Mouse (Mus musculus): Measurements from ENCODE around the gene Pla2r1. TPM values are rescaled to one million over a fixed set of nuclear protein-coding genes. Genes with fewer than 3 reads are reported as not detected.

Pla2r1 gene
- polyA plus RNA-seq, 1 experiment from 2014 or later: 0.19 TPM

GRCm38 (mm10) chr2:60540346-60540745 lies 12.8 kb downstream of the Pla2r1 start:
- H3K36me3 ChIP-seq (ENCODE audit: poor library complexity, severe bottlenecking): no peaks in the 10 kb centered on the region
- ATAC-seq: no peak
- H3K9ac ChIP-seq: no peak overlapping the region
- H3K4me3 ChIP-seq: no peak overlapping the region
- peaks cover 6% of the 10 kb centered on the region; the same call in 1 of the 2 replicates for H3K4me1 ChIP-seq
- WGBS: 94% methylated on average over 8 of the region's 8 CpGs
- H3K27ac ChIP-seq: no peak overlapping the region
- H3K4me2 ChIP-seq: no peak overlapping the region
- no peaks in the 10 kb centered on the region for H3K27me3 ChIP-seq
- H3K9me3 ChIP-seq (replicated peaks): no peaks in the 10 kb centered on the region

DNA sequence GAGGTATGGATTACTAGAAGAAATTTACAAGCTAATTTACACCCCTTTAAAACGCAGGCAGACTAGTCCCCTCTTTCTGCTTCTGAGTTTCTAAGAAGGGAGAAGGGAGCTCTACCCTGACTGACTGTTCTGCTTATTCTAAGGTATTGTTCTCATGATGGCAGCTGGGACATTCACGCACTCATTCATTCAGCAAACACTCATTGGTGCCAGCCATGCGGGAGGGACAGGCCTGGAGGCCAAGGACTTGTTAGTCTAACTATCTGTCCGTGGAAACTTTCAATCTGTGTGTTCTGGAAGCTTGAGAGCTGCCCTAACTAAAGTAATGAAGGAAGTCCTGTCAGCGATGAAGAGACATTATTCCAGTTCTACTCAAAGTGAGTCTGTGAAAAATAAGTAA lies 14.4 kb downstream of the Pla2r1 start:
- H3K9ac ChIP-seq: no peak overlapping the region
- H3K4me3 ChIP-seq: no peak overlapping the region

DNA sequence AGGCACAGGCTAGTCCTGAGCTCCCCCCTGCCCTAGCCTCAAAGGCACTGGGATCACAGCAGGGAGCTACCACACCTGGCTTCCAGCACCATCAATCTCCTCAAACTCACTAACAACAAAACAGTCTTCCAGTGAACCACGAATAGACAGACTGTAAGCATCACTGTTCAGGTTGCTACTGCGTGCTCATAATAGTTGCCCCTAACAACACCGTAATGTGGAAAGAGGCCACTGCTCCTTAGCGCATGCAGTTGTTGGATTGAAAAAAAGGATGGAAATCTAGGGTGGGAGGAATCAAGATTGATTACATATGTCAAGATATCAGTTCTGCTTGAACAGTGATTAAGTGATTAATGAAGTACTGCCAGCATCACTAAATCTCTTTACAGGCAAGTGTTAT lies 14.8 kb downstream of the Pla2r1 start:
- H3K4me3 ChIP-seq: no peak overlapping the region
- ATAC-seq: no peak
- H3K27ac ChIP-seq: no peak overlapping the region
- H3K9me3 ChIP-seq (replicated peaks): no peaks in the 10 kb centered on the region
- no peaks in the 10 kb centered on the region for H3K27me3 ChIP-seq
- no peak overlapping the region for H3K4me2 ChIP-seq
- H3K36me3 ChIP-seq (ENCODE audit: poor library complexity, severe bottlenecking): no peaks in the 10 kb centered on the region
- WGBS: 70% methylated on average over 4 of the region's 4 CpGs
- H3K4me1 ChIP-seq: no peaks in the 10 kb centered on the region
- H3K9ac ChIP-seq: no peak overlapping the region

More for the DNA sequence above, 14.4 kb downstream of the Pla2r1 start:
- Histone ChIP-seq H3K27me3 (no peaks in the 10 kb centered on the region), H3K4me1 (no peaks in the 10 kb centered on the region), H3K36me3 (ENCODE audit: poor library complexity, severe bottlenecking) (no peaks in the 10 kb centered on the region), H3K4me2 (no peak overlapping the region), H3K9me3 (replicated peaks) (no peaks in the 10 kb centered on the region), H3K27ac (no peak overlapping the region)
- 64% methylated on average over 5 of the region's 5 CpGs for WGBS
- ATAC-seq: no peak

GRCm38 (mm10) chr2:60534755-60535154 lies 18.4 kb downstream of the Pla2r1 start:
- H3K4me1 ChIP-seq: no peaks in the 10 kb centered on the region
- H3K9me3 ChIP-seq (replicated peaks): no peaks in the 10 kb centered on the region
- no peak overlapping the region; the same call in 1 of the 2 replicates for H3K27ac ChIP-seq
- no peak overlapping the region for H3K9ac ChIP-seq
- no peak overlapping the region for H3K4me3 ChIP-seq
- WGBS: 70% methylated on average over 8 of the region's 8 CpGs
- no peak for ATAC-seq
- no peaks in the 10 kb centered on the region for H3K36me3 ChIP-seq (ENCODE audit: poor library complexity, severe bottlenecking)
- H3K4me2 ChIP-seq: no peak overlapping the region
- no peaks in the 10 kb centered on the region for H3K27me3 ChIP-seq

DNA sequence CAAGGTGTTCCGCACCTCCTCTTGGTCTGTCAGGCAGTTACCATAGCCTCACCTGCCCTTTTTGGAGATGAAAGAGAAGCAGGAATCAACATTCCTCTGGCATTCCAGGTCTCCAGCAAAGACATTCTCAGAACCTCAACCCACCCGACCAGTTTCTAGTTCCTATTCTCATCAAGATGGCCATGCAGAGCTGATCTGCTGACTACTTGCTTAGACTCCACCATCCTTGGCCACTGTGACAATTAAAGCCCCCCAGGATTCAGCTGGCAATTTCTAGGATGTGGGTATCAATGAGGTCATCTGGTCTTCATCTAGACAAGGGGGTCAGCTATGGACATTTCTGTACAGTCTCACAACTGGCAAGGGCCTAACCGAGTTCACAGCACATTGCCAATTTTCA lies 20.1 kb downstream of the Pla2r1 start:
- no peak for ATAC-seq
- Histone ChIP-seq H3K9ac (no peak overlapping the region), H3K4me1 (no peaks in the 10 kb centered on the region), H3K4me3 (no peak overlapping the region), H3K36me3 (ENCODE audit: poor library complexity, severe bottlenecking) (no peaks in the 10 kb centered on the region), H3K27ac (no peak overlapping the region), H3K9me3 (replicated peaks) (no peaks in the 10 kb centered on the region), H3K27me3 (no peaks in the 10 kb centered on the region), H3K4me2 (no peak overlapping the region)
- 90% methylated on average over 3 of the region's 3 CpGs for WGBS

DNA sequence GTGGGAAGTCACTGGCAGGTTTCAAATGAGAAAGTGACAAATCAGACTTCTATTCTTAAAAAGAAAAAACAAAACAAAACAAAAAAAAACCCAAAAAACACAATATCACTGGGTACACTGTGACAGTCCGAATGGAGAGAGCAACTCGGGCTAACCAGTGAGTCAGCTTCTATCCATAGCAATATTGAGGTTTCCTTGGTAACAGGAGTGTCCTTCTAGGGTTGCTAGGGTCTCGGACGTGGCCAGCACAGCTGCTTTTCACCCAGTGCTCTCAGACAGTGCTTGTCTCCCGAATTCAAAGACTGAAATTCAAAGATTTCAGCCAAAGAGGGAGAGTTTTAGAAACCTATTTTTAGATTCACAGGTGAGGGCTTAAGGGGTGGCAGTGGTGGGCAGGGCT lies 20.6 kb downstream of the Pla2r1 start:
- 67% methylated on average over 5 of the region's 5 CpGs for WGBS

GRCm38 (mm10) chr2:60515817-60516216 lies 37.3 kb downstream of the Pla2r1 start:
- H3K4me1 ChIP-seq: no peaks in the 10 kb centered on the region
- H3K9me3 ChIP-seq (replicated peaks): no peaks in the 10 kb centered on the region
- no peaks in the 10 kb centered on the region for H3K36me3 ChIP-seq (ENCODE audit: poor library complexity, severe bottlenecking)
- no peak overlapping the region for H3K9ac ChIP-seq
- H3K4me2 ChIP-seq: no peak overlapping the region
- 62% methylated on average over 8 of the region's 8 CpGs for WGBS
- no peak overlapping the region for H3K4me3 ChIP-seq
- ATAC-seq: no peak
- no peaks in the 10 kb centered on the region for H3K27me3 ChIP-seq
- H3K27ac ChIP-seq: no peak overlapping the region

More for the DNA sequence above, 20.6 kb downstream of the Pla2r1 start:
- Histone ChIP-seq H3K27ac (no peak overlapping the region), H3K4me2 (no peak overlapping the region), H3K4me1 (no peaks in the 10 kb centered on the region), H3K9ac (no peak overlapping the region), H3K36me3 (ENCODE audit: poor library complexity, severe bottlenecking) (no peaks in the 10 kb centered on the region), H3K27me3 (no peaks in the 10 kb centered on the region), H3K4me3 (no peak overlapping the region), H3K9me3 (replicated peaks) (no peaks in the 10 kb centered on the region)
- ATAC-seq: no peak

DNA sequence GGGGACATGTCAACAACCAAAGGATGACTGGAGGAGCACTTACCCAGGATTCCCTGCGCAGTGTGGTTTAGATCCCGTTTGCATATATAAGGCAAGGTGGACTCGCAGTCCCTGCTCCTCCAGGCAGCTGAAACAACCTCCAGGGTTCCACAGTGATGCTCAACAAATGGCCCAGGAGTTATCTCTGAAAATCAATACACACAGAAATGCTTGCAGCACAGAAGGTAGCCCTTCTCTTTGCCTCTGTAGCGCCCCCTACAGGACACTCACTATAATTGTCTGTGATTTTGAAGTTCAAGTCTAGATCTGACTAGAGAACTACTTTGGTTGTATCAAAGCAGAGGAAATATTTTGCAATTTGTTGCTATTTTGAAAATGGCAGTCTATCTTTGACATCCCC lies 38.2 kb downstream of the Pla2r1 start:
- no peaks in the 10 kb centered on the region for H3K27me3 ChIP-seq
- H3K36me3 ChIP-seq (ENCODE audit: poor library complexity, severe bottlenecking): no peaks in the 10 kb centered on the region
- H3K27ac ChIP-seq: no peak overlapping the region
- no peak overlapping the region for H3K4me2 ChIP-seq
- WGBS: 75% methylated on average over 4 of the region's 4 CpGs
- no peaks in the 10 kb centered on the region for H3K4me1 ChIP-seq
- H3K9me3 ChIP-seq (replicated peaks): no peaks in the 10 kb centered on the region
- H3K4me3 ChIP-seq: no peak overlapping the region
- ATAC-seq: no peak
- H3K9ac ChIP-seq: no peak overlapping the region

DNA sequence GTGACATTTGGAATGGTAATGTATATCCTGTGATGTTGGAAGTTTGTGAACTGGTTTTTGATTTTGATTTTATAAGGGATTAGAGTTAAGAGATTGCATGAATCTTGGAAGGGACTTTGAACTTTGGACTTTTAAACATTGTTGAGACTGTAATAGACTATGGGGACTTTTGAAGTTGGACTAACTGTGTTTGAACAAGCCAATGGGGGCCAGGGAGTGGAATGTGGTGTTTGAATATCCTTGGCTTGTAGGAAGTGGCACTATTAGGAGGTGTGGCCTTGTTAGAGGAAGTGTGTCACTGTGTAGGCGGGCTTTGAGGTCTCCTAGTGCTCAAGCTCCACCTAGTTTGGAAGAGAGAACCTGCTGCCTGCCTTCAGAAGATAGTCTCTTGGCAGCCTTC lies 42.4 kb downstream of the Pla2r1 start:
- H3K36me3 ChIP-seq (ENCODE audit: poor library complexity, severe bottlenecking): no peaks in the 10 kb centered on the region
- no peak overlapping the region for H3K4me3 ChIP-seq
- 72% methylated on average over 1 of the region's 1 CpGs for WGBS
- no peaks in the 10 kb centered on the region for H3K27me3 ChIP-seq
- H3K9me3 ChIP-seq (replicated peaks): no peaks in the 10 kb centered on the region
- H3K4me2 ChIP-seq: no peak overlapping the region
- no peak for ATAC-seq
- no peaks in the 10 kb centered on the region for H3K4me1 ChIP-seq
- H3K27ac ChIP-seq: no peak overlapping the region
- no peak overlapping the region for H3K9ac ChIP-seq

GRCm38 (mm10) chr2:60505145-60505544 lies 48.0 kb downstream of the Pla2r1 start:
- Histone ChIP-seq H3K9ac (no peak overlapping the region), H3K36me3 (ENCODE audit: poor library complexity, severe bottlenecking) (no peaks in the 10 kb centered on the region), H3K27me3 (no peaks in the 10 kb centered on the region), H3K9me3 (replicated peaks) (no peaks in the 10 kb centered on the region), H3K27ac (no peak overlapping the region), H3K4me3 (no peak overlapping the region), H3K4me2 (no peak overlapping the region), H3K4me1 (no peaks in the 10 kb centered on the region)
- no peak for ATAC-seq
- 59% methylated on average over 2 of the region's 2 CpGs for WGBS

DNA sequence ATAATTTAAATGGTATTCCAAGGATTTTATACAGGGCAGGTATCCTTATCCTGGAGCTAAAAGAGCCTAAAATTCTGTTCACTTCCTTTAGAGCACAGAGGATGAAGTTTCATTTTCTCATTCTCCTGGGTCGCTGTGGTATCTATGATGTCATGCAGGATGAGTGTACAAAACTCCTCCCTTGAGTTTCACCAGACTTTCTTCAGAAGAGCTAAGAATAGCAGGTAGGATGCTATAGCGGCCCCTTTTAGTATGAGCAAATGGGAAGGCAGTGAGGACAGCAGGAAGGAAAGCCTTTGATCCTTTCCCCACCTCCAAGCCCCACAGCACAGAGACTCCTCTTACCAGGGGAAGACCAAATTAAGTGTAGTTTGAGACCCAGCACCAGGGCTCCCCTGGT lies 48.4 kb downstream of the Pla2r1 start:
- no peak for ATAC-seq
- WGBS: 76% methylated on average over 2 of the region's 2 CpGs

GRCm38 (mm10) chr2:60503991-60504390 lies 49.1 kb downstream of the Pla2r1 start:
- Histone ChIP-seq H3K27ac (no peak overlapping the region), H3K36me3 (ENCODE audit: poor library complexity, severe bottlenecking) (no peaks in the 10 kb centered on the region), H3K27me3 (no peaks in the 10 kb centered on the region), H3K9ac (no peak overlapping the region), H3K4me3 (no peak overlapping the region), H3K4me1 (no peaks in the 10 kb centered on the region), H3K4me2 (no peak overlapping the region), H3K9me3 (replicated peaks) (no peaks in the 10 kb centered on the region)
- no peak for ATAC-seq
- WGBS: 66% methylated on average over 4 of the region's 4 CpGs

More for the DNA sequence above, 48.4 kb downstream of the Pla2r1 start:
- H3K4me3 ChIP-seq: no peak overlapping the region
- H3K4me1 ChIP-seq: no peaks in the 10 kb centered on the region
- no peak overlapping the region for H3K27ac ChIP-seq
- no peak overlapping the region for H3K4me2 ChIP-seq
- no peaks in the 10 kb centered on the region for H3K9me3 ChIP-seq (replicated peaks)
- no peaks in the 10 kb centered on the region for H3K36me3 ChIP-seq (ENCODE audit: poor library complexity, severe bottlenecking)
- H3K9ac ChIP-seq: no peak overlapping the region
- no peaks in the 10 kb centered on the region for H3K27me3 ChIP-seq

GRCm38 (mm10) chr2:60500583-60501116 lies 52.5 kb downstream of the Pla2r1 start:
- Histone ChIP-seq H3K9ac (no peak overlapping the region), H3K36me3 (ENCODE audit: poor library complexity, severe bottlenecking) (no peaks in the 10 kb centered on the region), H3K27me3 (no peaks in the 10 kb centered on the region), H3K4me2 (no peak overlapping the region), H3K4me3 (no peak overlapping the region), H3K9me3 (replicated peaks) (no peaks in the 10 kb centered on the region), H3K27ac (no peak overlapping the region), H3K4me1 (no peaks in the 10 kb centered on the region)
- 98% methylated on average over 1 of the region's 1 CpGs for WGBS
- no peak for ATAC-seq

All from forebrain, embryonic 13.5 days (tissue).